Mouse (Mus musculus): ENCODE measurements around the gene Grk2. TPM values are rescaled to one million over a fixed set of nuclear protein-coding genes. Genes with fewer than 3 reads are reported as not detected.
A peak's percentile ranks its signal among the peaks of the same experiment; 100 is the strongest.

Grk2 gene
- polyA plus RNA-seq, 1 experiment from 2014 or later = 15.0 TPM

DNA sequence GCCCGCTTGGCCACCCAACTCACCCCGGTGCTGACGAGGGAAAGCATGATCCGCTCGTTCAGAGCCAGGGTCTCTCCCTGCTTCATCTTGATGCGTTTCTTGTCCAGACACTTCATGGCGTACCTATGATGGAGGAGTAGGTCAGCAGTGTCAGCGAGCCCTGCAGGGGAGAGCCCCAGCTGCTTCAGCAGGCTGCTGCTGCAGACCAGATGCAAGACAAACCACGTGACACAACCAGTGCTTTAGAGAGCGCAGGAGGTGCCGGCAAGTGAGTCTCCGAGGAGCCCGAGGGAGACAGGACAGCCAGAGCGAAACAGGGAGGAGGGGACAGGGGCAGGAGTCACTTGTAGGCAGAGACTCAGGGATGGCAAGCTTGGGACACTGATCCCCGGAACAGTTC lies 15.3 kb downstream of the Grk2 start:
- Histone ChIP-seq H3K27ac (no peak overlapping the region), H3K36me3 (replicated peaks) (peaks cover 99% of the 10 kb centered on the region), H3K4me1 (peaks cover 5% of the 10 kb centered on the region; the same call in 1 of the 2 replicates), H3K27me3 (ENCODE audit: poor library complexity, severe bottlenecking) (no peaks in the 10 kb centered on the region), H3K4me3 (0 out of 2 replicates have a peak overlapping the region, but pooled peaks have one; percentile 1), H3K9me3 (no peaks in the 10 kb centered on the region)
- WGBS = 85% methylated on average over 15 of the region's 15 CpGs
- DNase-seq (ENCODE audit: extremely low spot score, low spot score) = no peak

DNA sequence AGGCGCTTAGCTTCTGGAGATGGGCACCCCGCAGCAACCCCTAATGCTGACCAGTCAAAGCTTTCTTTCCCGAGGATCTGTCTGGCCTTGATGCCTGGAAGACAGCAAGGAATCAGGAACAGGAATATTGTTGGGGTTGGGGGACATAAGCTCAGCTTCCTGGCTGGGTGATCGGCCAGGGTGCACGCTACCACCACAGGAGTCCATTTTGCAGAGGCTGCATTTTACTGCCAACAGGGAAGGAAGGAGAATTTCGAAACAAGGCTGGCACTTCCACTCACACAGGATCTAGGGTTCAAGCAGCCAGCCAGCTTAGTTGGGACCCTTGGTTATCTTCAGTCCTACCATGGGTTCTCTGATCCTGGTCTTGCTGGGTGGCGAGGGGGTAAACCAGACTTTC lies 22.4 kb downstream of the Grk2 start:
- H3K36me3 ChIP-seq (replicated peaks) = peaks cover 66% of the 10 kb centered on the region
- peaks cover 16% of the 10 kb centered on the region for H3K27me3 ChIP-seq (ENCODE audit: poor library complexity, severe bottlenecking)
- H3K27ac ChIP-seq = peak overlapping the region; percentile 83
- 53% methylated on average over 7 of the region's 7 CpGs for WGBS
- H3K9me3 ChIP-seq = peaks cover 6% of the 10 kb centered on the region; the same call in 1 of the 2 replicates
- DNase-seq (ENCODE audit: extremely low spot score, low spot score) = no peak
- H3K4me3 ChIP-seq = peak overlapping the region; percentile 73
- H3K4me1 ChIP-seq = peaks cover 23% of the 10 kb centered on the region

- WGBS = under 1% methylated on average over 48 of the region's 50 CpGs
Observed at GRCm38 (mm10) chr19:4282898-4283553, 23.0 kb downstream of the Grk2 start, which contains the start of gene Ankrd13d. Gene Ankrd13d, minus strand, starts transcription at chr19:4283137.

GRCm38 (mm10) chr19:4280425-4280824 lies 25.6 kb downstream of the Grk2 start:
- no peak overlapping the region for H3K4me3 ChIP-seq
- peaks cover 23% of the 10 kb centered on the region for H3K4me1 ChIP-seq
- H3K36me3 ChIP-seq (replicated peaks) = peaks cover 38% of the 10 kb centered on the region
- peaks cover 11% of the 10 kb centered on the region; the same call in 1 of the 2 replicates for H3K9me3 ChIP-seq
- no peak for DNase-seq (ENCODE audit: extremely low spot score, low spot score)
- peaks cover 16% of the 10 kb centered on the region for H3K27me3 ChIP-seq (ENCODE audit: poor library complexity, severe bottlenecking)
- WGBS = 95% methylated on average over 9 of the region's 9 CpGs
- no peak overlapping the region for H3K27ac ChIP-seq

More at GRCm38 (mm10) chr19:4282898-4283553, 23.0 kb downstream of the Grk2 start, which contains the start of gene Ankrd13d:
- H3K27me3 ChIP-seq (ENCODE audit: poor library complexity, severe bottlenecking) = peaks cover 16% of the 10 kb centered on the region
- DNase-seq (ENCODE audit: extremely low spot score, low spot score) = peak; percentile 89
- peaks cover 6% of the 10 kb centered on the region; the same call in 1 of the 2 replicates for H3K9me3 ChIP-seq
- peak within 1 kb of the TSS; percentile 73 for H3K4me3 ChIP-seq
- peak within 1 kb of the TSS; percentile 83 for H3K27ac ChIP-seq
- H3K36me3 ChIP-seq (replicated peaks) = peaks cover 59% of the 10 kb centered on the region
- H3K4me1 ChIP-seq = peaks cover 23% of the 10 kb centered on the region

DNA sequence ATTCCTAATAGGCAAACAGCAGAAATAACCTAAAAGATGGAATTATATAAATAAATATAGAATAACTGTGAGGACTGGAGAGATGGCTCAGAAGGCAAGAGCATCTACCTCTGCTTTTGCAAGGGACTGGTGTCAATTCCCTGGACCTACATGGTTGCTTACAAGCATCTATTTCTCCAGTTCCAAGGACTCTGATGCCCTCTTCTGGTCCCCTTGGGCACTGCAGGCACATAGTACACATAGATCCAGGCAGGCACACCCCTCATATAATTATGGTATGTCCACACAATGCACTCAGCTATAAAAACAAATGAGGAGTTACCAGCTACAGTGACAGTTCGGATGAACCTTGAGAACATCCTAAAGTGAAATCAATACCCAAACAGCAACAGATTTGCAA lies 26.5 kb downstream of the Grk2 start:
- Histone ChIP-seq H3K27ac (no peak overlapping the region), H3K4me3 (no peak overlapping the region), H3K27me3 (ENCODE audit: poor library complexity, severe bottlenecking) (peaks cover 16% of the 10 kb centered on the region), H3K4me1 (peaks cover 23% of the 10 kb centered on the region), H3K36me3 (replicated peaks) (peaks cover 29% of the 10 kb centered on the region), H3K9me3 (peaks cover 11% of the 10 kb centered on the region; the same call in 1 of the 2 replicates)
- no peak for DNase-seq (ENCODE audit: extremely low spot score, low spot score)
- 94% methylated on average over 1 of the region's 1 CpGs for WGBS

DNA sequence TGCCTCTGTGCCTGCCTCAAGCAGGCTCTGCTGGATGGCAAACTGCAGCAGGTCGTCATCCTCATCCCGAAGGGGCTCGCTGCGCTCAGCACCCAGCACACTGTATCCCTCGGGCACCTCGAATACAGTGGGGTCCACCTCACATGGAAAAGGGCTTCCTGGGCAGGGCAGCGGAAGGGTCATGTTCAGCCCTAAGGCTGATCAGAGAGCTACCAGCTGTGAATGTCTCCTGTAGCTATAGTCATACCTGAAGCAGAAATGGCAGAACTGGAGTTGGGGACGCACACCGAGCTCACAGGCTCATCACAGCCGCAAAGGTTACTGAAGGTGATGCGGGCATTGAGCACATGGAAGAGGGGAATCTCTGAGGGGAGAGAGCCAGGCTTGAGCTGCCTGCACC lies 35.0 kb downstream of the Grk2 start:
- no peak overlapping the region for H3K27ac ChIP-seq
- DNase-seq (ENCODE audit: extremely low spot score, low spot score) = no peak
- H3K9me3 ChIP-seq = 0 out of 2 replicates have a peak, but pooled peaks cover 3% of the 10 kb centered on the region
- peaks cover 55% of the 10 kb centered on the region for H3K27me3 ChIP-seq (ENCODE audit: poor library complexity, severe bottlenecking)
- H3K4me3 ChIP-seq = no peak overlapping the region
- 93% methylated on average over 11 of the region's 11 CpGs for WGBS
- peaks cover 11% of the 10 kb centered on the region for H3K4me1 ChIP-seq
- peaks cover 14% of the 10 kb centered on the region; the same call in 1 of the 2 replicates for H3K36me3 ChIP-seq (replicated peaks)

GRCm38 (mm10) chr19:4270187-4270586 lies 35.8 kb downstream of the Grk2 start:
- H3K27ac ChIP-seq = no peak overlapping the region
- H3K4me3 ChIP-seq = no peak overlapping the region
- DNase-seq (ENCODE audit: extremely low spot score, low spot score) = no peak
- H3K36me3 ChIP-seq (replicated peaks) = peaks cover 12% of the 10 kb centered on the region; the same call in 1 of the 2 replicates
- H3K27me3 ChIP-seq (ENCODE audit: poor library complexity, severe bottlenecking) = peaks cover 55% of the 10 kb centered on the region
- WGBS = 70% methylated on average over 6 of the region's 6 CpGs
- H3K9me3 ChIP-seq = no peaks in the 10 kb centered on the region
- H3K4me1 ChIP-seq = peaks cover 11% of the 10 kb centered on the region

DNA sequence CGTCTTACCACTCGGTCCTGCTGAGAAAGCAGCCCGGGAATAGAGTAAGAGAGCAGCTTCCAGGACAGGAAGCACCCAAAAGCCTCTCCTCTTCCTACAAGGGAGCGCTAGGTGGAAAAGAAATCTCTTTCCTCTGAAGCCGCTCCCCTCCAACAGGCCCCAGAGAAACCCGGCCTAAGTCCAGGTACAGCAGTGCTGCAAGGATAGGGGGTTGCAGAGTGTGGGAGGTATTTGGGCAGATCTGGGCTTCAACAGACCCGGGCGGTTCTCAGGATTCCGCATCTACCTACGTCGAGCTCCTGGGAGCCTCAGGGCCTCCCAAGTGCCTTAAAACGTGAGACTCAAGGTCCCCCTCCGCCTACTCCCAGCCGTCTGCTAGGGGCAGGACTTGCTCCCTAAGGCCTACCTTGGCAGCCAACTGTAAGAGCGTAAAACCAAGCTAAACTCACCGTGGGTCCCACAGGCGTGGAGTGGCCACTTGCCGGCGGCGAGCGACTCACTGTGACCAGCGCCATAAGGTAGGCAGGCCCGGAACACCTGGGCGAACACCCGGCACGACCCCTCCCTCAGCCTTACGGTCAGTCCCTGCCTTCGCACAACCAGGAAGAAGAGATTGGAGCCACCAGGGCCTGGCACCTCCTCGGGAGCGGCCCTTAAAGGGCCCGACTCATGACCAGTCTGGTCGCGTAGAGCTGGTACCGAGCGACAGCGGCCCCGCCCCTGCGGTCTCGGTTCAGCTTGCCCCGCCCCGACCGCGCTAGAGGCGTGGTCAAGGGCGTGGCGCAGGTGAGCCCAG lies 37.3 kb downstream of the Grk2 start, which contains the start of gene Ssh3:
Gene Ssh3 (minus strand): TSS at position 615 of the 796 bp plus-strand sequence.
- H3K27me3 ChIP-seq (ENCODE audit: poor library complexity, severe bottlenecking) = peaks cover 61% of the 10 kb centered on the region
- 0 out of 2 replicates have a peak within 1 kb of the TSS, but pooled peaks have one; percentile 9 for H3K27ac ChIP-seq

DNA sequence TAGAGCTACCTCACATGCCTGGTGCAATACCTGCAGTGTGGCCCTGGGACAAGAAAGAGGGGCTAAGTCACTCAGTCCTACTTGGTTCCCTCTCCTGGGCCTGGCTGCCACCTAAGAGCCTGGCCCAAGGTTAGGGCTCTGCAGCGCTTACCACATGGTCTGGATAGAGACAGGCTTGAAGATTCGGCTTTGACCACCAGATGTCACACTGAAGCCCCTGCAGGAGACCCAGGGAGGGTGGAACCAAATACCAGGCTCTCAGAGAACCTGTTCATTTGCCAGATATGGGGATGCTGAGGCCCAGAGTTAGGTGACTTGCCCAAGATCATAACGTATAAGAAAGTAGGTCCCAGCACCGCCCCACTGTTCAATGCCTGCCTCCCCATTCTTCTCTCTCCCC lies 40.1 kb downstream of the Grk2 start:
- no peak for DNase-seq (ENCODE audit: extremely low spot score, low spot score)
- Histone ChIP-seq H3K4me1 (peaks cover 24% of the 10 kb centered on the region), H3K27me3 (ENCODE audit: poor library complexity, severe bottlenecking) (peaks cover 56% of the 10 kb centered on the region), H3K9me3 (no peaks in the 10 kb centered on the region), H3K36me3 (replicated peaks) (no peaks in the 10 kb centered on the region; the same call in 1 of the 2 replicates), H3K27ac (no peak overlapping the region), H3K4me3 (no peak overlapping the region)
- 63% methylated on average over 4 of the region's 4 CpGs for WGBS

More for the DNA sequence above, 37.3 kb downstream of the Grk2 start, which contains the start of gene Ssh3:
- no peak for DNase-seq (ENCODE audit: extremely low spot score, low spot score)
- no peaks in the 10 kb centered on the region for H3K9me3 ChIP-seq
- H3K4me1 ChIP-seq = peaks cover 11% of the 10 kb centered on the region
- H3K36me3 ChIP-seq (replicated peaks) = peaks cover 12% of the 10 kb centered on the region; the same call in 1 of the 2 replicates
- WGBS = 4% methylated on average over 46 of the region's 46 CpGs
- H3K4me3 ChIP-seq = peak within 1 kb of the TSS; percentile 54

DNA sequence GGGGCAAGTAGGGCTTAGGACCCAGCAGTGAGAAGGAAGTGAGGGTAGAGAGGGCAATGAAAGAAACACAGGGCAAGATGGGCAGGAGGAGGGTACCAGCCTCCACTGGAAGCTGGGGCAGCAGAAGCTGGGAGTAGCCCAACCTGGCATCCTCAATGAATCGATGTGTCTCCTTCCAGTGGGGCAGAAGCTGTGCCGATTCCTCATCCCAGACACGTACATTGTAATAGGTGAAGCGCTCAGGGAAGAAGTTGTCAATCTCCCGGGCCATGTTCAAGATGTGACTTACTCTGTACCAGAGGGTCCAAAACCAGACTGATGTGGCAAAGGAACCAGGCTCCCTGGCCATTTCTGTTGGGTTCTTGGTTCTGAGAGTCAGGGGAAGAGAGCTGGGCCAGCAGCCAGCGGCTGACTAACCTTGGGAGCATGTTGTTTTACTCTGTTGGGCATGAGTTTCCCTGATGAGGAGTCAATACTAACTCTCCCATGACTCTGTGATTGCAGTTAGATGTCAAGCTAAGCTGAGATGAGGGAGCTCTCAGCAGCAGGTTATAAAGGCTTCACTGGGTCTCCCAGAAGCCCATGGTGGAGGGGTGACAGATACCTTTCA lies 41.7 kb downstream of the Grk2 start:
- Histone ChIP-seq H3K4me1 (peaks cover 30% of the 10 kb centered on the region), H3K27me3 (ENCODE audit: poor library complexity, severe bottlenecking) (peaks cover 39% of the 10 kb centered on the region), H3K4me3 (no peak overlapping the region), H3K27ac (no peak overlapping the region), H3K36me3 (replicated peaks) (no peaks in the 10 kb centered on the region), H3K9me3 (no peaks in the 10 kb centered on the region)
- DNase-seq (ENCODE audit: extremely low spot score, low spot score) = no peak
- WGBS = 99% methylated on average over 6 of the region's 6 CpGs

GRCm38 (mm10) chr19:4263702-4264101 lies 42.3 kb downstream of the Grk2 start:
- Histone ChIP-seq H3K36me3 (replicated peaks) (no peaks in the 10 kb centered on the region), H3K27ac (no peak overlapping the region), H3K4me1 (peaks cover 25% of the 10 kb centered on the region), H3K4me3 (no peak overlapping the region), H3K9me3 (no peaks in the 10 kb centered on the region), H3K27me3 (ENCODE audit: poor library complexity, severe bottlenecking) (peaks cover 33% of the 10 kb centered on the region)
- WGBS = 73% methylated on average over 14 of the region's 14 CpGs
- no peak for DNase-seq (ENCODE audit: extremely low spot score, low spot score)

DNA sequence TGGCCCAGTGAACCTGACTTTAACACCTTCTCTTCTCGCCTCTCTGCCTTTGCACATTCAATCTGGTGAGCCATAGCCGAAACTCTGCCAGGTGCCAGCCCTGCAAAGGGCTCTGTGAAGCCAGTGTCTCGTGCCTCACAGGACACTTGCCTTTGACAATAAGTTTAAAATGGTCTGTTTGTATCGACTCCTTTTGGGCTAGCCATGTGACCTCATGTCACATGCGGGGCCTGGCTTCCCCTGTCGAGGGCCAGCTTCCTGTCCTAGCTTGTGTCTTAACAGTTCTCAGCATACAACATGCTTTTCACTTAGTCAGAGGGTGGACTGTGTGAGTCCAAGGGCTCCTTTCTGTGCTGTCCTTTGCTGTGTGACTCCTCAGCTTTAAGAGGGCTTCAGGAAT lies 43.3 kb downstream of the Grk2 start:
- WGBS = 77% methylated on average over 6 of the region's 6 CpGs
- H3K4me1 ChIP-seq = peaks cover 25% of the 10 kb centered on the region
- H3K27ac ChIP-seq = no peak overlapping the region
- H3K9me3 ChIP-seq = no peaks in the 10 kb centered on the region
- no peak for DNase-seq (ENCODE audit: extremely low spot score, low spot score)
- H3K27me3 ChIP-seq (ENCODE audit: poor library complexity, severe bottlenecking) = peaks cover 24% of the 10 kb centered on the region
- no peaks in the 10 kb centered on the region for H3K36me3 ChIP-seq (replicated peaks)
- H3K4me3 ChIP-seq = no peak overlapping the region

Data from forebrain, embryonic 10.5 days (tissue).